Comparison of ENCODE assay signal across 7 mouse cellular contexts in genomic region chr10:20361542-20362449, GRCm38 (mm10). TPM values are rescaled to one million over a fixed set of nuclear protein-coding genes. Genes with fewer than 3 reads are reported as not detected.
DNase-seq lines count a peak whose midpoint lies in the region; ATAC-seq and TF ChIP-seq lines count a peak whose summit lies in the region.

No protein-coding gene starts in this region.

- H3K27ac ChIP-seq in kidney, embryonic 15.5 days = no peak overlapping the region
- H3K27ac ChIP-seq in cortical plate, adult 2 months (ENCODE audit: insufficient read depth, low read length) = no peak overlapping the region

- ATAC-seq in kidney, embryonic 15.5 days (replicated peaks; ENCODE audit: low FRiP score) = no peak
- peak; percentile 70 for ATAC-seq in megakaryocyte-erythroid progenitor cell, adult 5-6 weeks (replicated peaks; ENCODE audit: low FRiP score, low TSS enrichment, poor library complexity, severe bottlenecking)

- H3K4me1 ChIP-seq in kidney, embryonic 15.5 days = no peaks in the 10 kb centered on the region
- H3K4me1 ChIP-seq in cortical plate, adult 2 months (ENCODE audit: control insufficient read depth, insufficient read depth, low read length) = no peaks in the 10 kb centered on the region

- H3K36me3 ChIP-seq in kidney, embryonic 15.5 days = peaks cover 29% of the 10 kb centered on the region

- H3K9ac ChIP-seq in kidney, embryonic 15.5 days = no peak overlapping the region

- TF ChIP-seq CTCF in cortical plate, adult 2 months (IDR thresholded peaks at IDR 0.05; ENCODE audit: extremely low read depth, insufficient read depth, low read length) = peak; percentile 84

- peak; percentile 17 to 21 for DNase-seq in kidney, postnatal 36 days
- peak; percentile 72 for DNase-seq in MN1 (ENCODE audit: low spot score)
- DNase-seq in frontal cortex, postnatal 25 days (ENCODE audit: low spot score in 2 of 2) = no peak
- DNase-seq in spleen, adult 18-20 months = no peak

- no peaks in the 10 kb centered on the region for H3K9me3 ChIP-seq in kidney, embryonic 15.5 days (replicated peaks)

- no peaks in the 10 kb centered on the region for H3K27me3 ChIP-seq in kidney, embryonic 15.5 days

- H3K4me3 ChIP-seq in kidney, embryonic 15.5 days (replicated peaks) = no peak overlapping the region
- H3K4me3 ChIP-seq in cortical plate, adult 2 months (ENCODE audit: insufficient read depth, low read length) = no peak overlapping the region

- TF ChIP-seq POLR2A in cortical plate, adult 2 months (IDR thresholded peaks at IDR 0.05; ENCODE audit: extremely low read depth, insufficient read depth, low read length) = no peak

- 65% methylated on average over 10 of the region's 10 CpGs for WGBS in kidney, embryonic 15.5 days

- no peak overlapping the region for H3K4me2 ChIP-seq in kidney, embryonic 15.5 days

RNA-seq across cellular contexts. Expression of gene Mtfr2, which starts 14.2 kb away (rescaled TPM):
- polyA plus RNA-seq in kidney, embryonic 15.5 days (2015; fragmentation: Nextera tagmentation; extraction: Ambion mirVana) = 2.4 and 2.7 TPM in 2 replicates
- polyA plus RNA-seq in cortical plate, adult 2 months (2012; rRNA removed) = 0.76 and 0.79 TPM in 2 replicates
- 19.7 and 32.5 TPM in 2 replicates for total RNA-seq in megakaryocyte-erythroid progenitor cell, adult 5-6 weeks (2014; fragmentation: Nextera tagmentation)
- total RNA-seq in megakaryocyte-erythroid progenitor cell, adult 5-6 weeks (2017) = 7.7 and 12.5 TPM in 2 replicates

RNA-seq across cellular contexts. Expression of gene Bclaf1, which starts 49.5 kb away (rescaled TPM):
- polyA plus RNA-seq in kidney, embryonic 15.5 days (2015; fragmentation: Nextera tagmentation; extraction: Ambion mirVana) = 128 and 134 TPM in 2 replicates
- polyA plus RNA-seq in cortical plate, adult 2 months (2012; rRNA removed) = 68.7 and 71.4 TPM in 2 replicates
- 292 and 335 TPM in 2 replicates for total RNA-seq in megakaryocyte-erythroid progenitor cell, adult 5-6 weeks (2014; fragmentation: Nextera tagmentation)
- total RNA-seq in megakaryocyte-erythroid progenitor cell, adult 5-6 weeks (2017) = 857 and 878 TPM in 2 replicates

Comparison
In these comparisons a context has a peak if more than half of its experiments do, and no peak if none do; other contexts are left out.
1. DNase-seq: peak in kidney, postnatal 36 days (2 of 2) and MN1 (single experiment); none in frontal cortex, postnatal 25 days (0 of 2) and spleen, adult 18-20 months (0 of 2).